ENCODE assay signal across 23 mouse cellular contexts in the genomic region with DNA sequence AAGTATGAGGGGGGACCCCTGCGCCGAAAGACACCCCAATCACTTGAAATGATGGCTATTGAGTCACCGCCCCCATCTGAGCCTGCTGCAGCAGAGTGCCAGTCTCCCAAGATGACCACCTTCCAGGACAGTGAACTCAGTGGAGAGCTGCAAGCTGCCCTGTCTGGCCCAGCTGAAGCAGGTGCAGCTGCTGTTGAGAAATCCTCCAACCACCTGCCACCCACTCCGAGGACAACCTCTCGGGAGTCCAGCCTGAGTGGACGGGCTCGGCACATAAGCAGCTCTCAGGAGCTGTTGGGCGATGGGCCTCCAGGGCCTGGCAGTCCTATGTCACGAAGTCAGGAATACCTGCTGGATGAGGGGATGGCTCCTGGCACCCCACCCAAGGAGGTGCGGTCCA. TPM values are rescaled to one million over a fixed set of nuclear protein-coding genes. Genes with fewer than 3 reads are reported as not detected.
DNase-seq lines count a peak whose midpoint lies in the region; ATAC-seq and TF ChIP-seq lines count a peak whose summit lies in the region.
"Had no signal": no experiment of that assay in that cellular context is flagged by ENCODE, and none has a peak within 500 bp of the region (broad histone marks: within the 10 kb centered on the region; RNA-seq: fewer than 3 reads in every experiment).

No protein-coding gene starts in this region.

- intact Hi-C loops in left cerebral cortex, adult 2 months (cut with DNase I) = no loop called here

- H3ac ChIP-seq in myocyte (ENCODE audit: control insufficient read depth, insufficient read length) = no peak overlapping the region

- no peaks in the 10 kb centered on the region for H3K9me3 ChIP-seq in E14TG2a.4 (ENCODE audit: low read length)
- H3K9me3 ChIP-seq: embryonic facial prominence, embryonic 10.5 days; embryonic facial prominence, embryonic 12.5 days; forebrain, embryonic 10.5 days; forebrain, embryonic 12.5 days; G1E had no signal

- ATAC-seq in erythroblast, adult 5-6 weeks (replicated peaks; ENCODE audit: low FRiP score, poor library complexity, severe bottlenecking) = no peak
- ATAC-seq: activated CD4-positive, CD25-positive, alpha-beta regulatory T cell, adult 4 months; forebrain, embryonic 14.5 days; forebrain, embryonic 16.5 days; Patski had no signal

- TF ChIP-seq CTCF in left cerebral cortex, adult 2 months (IDR thresholded peaks at IDR 0.05) = no peak
- no peak for TF ChIP-seq CTCF in E14TG2a.4 (conservative IDR thresholded peaks at IDR 0.05; ENCODE audit: low read length)

- TF ChIP-seq POLR2A in myocyte (IDR thresholded peaks at IDR 0.05; ENCODE audit: insufficient read length, low read depth) = no peak

- no peak overlapping the region for H3K4me2 ChIP-seq in myocyte (ENCODE audit: low read depth)
- H3K4me2 ChIP-seq: embryonic facial prominence, embryonic 12.5 days; forebrain, embryonic 12.5 days had no signal

- H3K36me3 ChIP-seq in E14TG2a.4 (ENCODE audit: insufficient read depth, low read length) (peaks cover 15% of the 10 kb centered on the region), myocyte (ENCODE audit: control insufficient read depth, insufficient read depth) (no peaks in the 10 kb centered on the region)

- peaks cover 60% of the 10 kb centered on the region for H3K4me1 ChIP-seq in E14TG2a.4 (replicated peaks; ENCODE audit: low read depth, low read length)

- peak overlapping the region; percentile 88; the same call in 1 of the 2 replicates for H3K27ac ChIP-seq in left cerebral cortex, adult 2 months
- H3K27ac ChIP-seq: embryonic facial prominence, embryonic 10.5 days; embryonic facial prominence, embryonic 12.5 days; forebrain, embryonic 10.5 days; forebrain, embryonic 12.5 days had no signal

- no peaks in the 10 kb centered on the region for H3K79me2 ChIP-seq in myocyte (ENCODE audit: control insufficient read depth, insufficient read depth)

- peaks cover 48% of the 10 kb centered on the region for H3K27me3 ChIP-seq in E14TG2a.4 (ENCODE audit: insufficient read depth, low read length)
- peaks cover 16% of the 10 kb centered on the region for H3K27me3 ChIP-seq in myocyte (ENCODE audit: control insufficient read depth, insufficient read depth, insufficient read length)
- H3K27me3 ChIP-seq: Patski had no signal

- no peak overlapping the region for H3K4me3 ChIP-seq in left cerebral cortex, adult 2 months
- H3K4me3 ChIP-seq in E14TG2a.4 (replicated peaks; ENCODE audit: low read length) (peak overlapping the region; percentile 64), myocyte (no peak overlapping the region)
- H3K4me3 ChIP-seq: embryonic facial prominence, embryonic 10.5 days; embryonic facial prominence, embryonic 12.5 days; erythroblast, embryonic 14.5 days; forebrain, embryonic 12.5 days had no signal

- DNase-seq in left cerebral cortex, adult 2 months (ENCODE audit: extremely low spot score in 1 of 2, low spot score in 2 of 2) = no peak
- DNase-seq in left cerebral cortex, adult 8-10 months (ENCODE audit: low spot score in 2 of 2) = no peak
- DNase-seq: adrenal gland, adult 8-10 months; adrenal gland, postnatal 14 days; adrenal gland, postnatal 36 days; cerebellum, adult 11-12 months; cerebellum, adult 2 months; cerebellum, adult 9-10 months; cerebellum, postnatal 10 days; cerebellum, postnatal 25 days had no signal

TF ChIP-seq in myocyte, 11 proteins besides CTCF, POLR2A, EP300 and RAD21:
- TF ChIP-seq E2F4 (IDR thresholded peaks at IDR 0.05; ENCODE audit: insufficient read depth) (no peak), MYOG (IDR thresholded peaks at IDR 0.05; ENCODE audit: control insufficient read depth in 1 of 3, insufficient read depth in 1 of 3, insufficient read length in 2 of 3, low read depth in 2 of 3) (peak in 2 of 3 experiments; percentile 40 to 55), MYOD1 (IDR thresholded peaks at IDR 0.05; ENCODE audit: control insufficient read depth in 1 of 3, insufficient read length in 2 of 3, low read depth in 2 of 3) (peak in 2 of 3 experiments; percentile 43 to 70), USF1 (IDR thresholded peaks at IDR 0.05; ENCODE audit: low read depth) (no peak)

RNA-seq across cellular contexts. Expression of gene Caskin1, which starts 15.7 kb away (rescaled TPM):
- 100 to 1,000 TPM; 134 to 144 TPM for total RNA-seq in left cerebral cortex, adult 2 months (2021)
- 100 to 1,000 TPM; 119 to 135 (median 127) TPM for total RNA-seq in left cerebral cortex, adult 8-10 months (2022)
- polyA plus RNA-seq in myocyte (2012; fragmentation: generic; extraction: Trizol) = 0.16 TPM
- not detected in 2 replicates for total RNA-seq in erythroblast, adult 5-6 weeks (2015; ENCODE audit: low replicate concordance)
- not detected in 2 replicates for total RNA-seq in erythroblast, adult 5-6 weeks (2017; ENCODE audit: low replicate concordance)
- polyA plus RNA-seq: erythroblast, embryonic 14.5 days; G1E had no signal

RNA-seq across cellular contexts. Expression of gene Traf7, which starts 23.7 kb away (rescaled TPM):
- 10 to 100 TPM; 81.3 to 85.3 TPM for total RNA-seq in left cerebral cortex, adult 2 months (2021)
- total RNA-seq in left cerebral cortex, adult 8-10 months (2022) = 10 to 100 TPM; 78.0 to 85.3 (median 83.4) TPM
- polyA plus RNA-seq in myocyte (2012; fragmentation: generic; extraction: Trizol) = 112 TPM
- total RNA-seq in erythroblast, adult 5-6 weeks (2015; ENCODE audit: low replicate concordance) = 11.9 and 13.2 TPM in 2 replicates
- total RNA-seq in erythroblast, adult 5-6 weeks (2017; ENCODE audit: low replicate concordance) = 24.2 and 45.2 TPM in 2 replicates

RNA-seq across cellular contexts. Expression of gene Mlst8, which starts 25.2 kb away (rescaled TPM):
- total RNA-seq in left cerebral cortex, adult 2 months (2021) = 10 to 100 TPM; 34.5 to 37.1 TPM
- total RNA-seq in left cerebral cortex, adult 8-10 months (2022) = 10 to 100 TPM; 29.2 to 39.0 (median 35.4) TPM
- 16.5 TPM for polyA plus RNA-seq in myocyte (2012; fragmentation: generic; extraction: Trizol)
- total RNA-seq in erythroblast, adult 5-6 weeks (2015; ENCODE audit: low replicate concordance) = 5.9 and 15.8 TPM in 2 replicates
- 5.5 and 8.2 TPM in 2 replicates for total RNA-seq in erythroblast, adult 5-6 weeks (2017; ENCODE audit: low replicate concordance)

RNA-seq across cellular contexts. Expression of gene Rab26, which starts 29.9 kb away (rescaled TPM):
- total RNA-seq in left cerebral cortex, adult 2 months (2021) = 10 to 100 TPM; 53.6 to 54.1 TPM
- 10 to 100 TPM; 41.3 to 54.4 (median 48.4) TPM for total RNA-seq in left cerebral cortex, adult 8-10 months (2022)
- 0.35 TPM for polyA plus RNA-seq in myocyte (2012; fragmentation: generic; extraction: Trizol)
- not detected in 2 replicates for total RNA-seq in erythroblast, adult 5-6 weeks (2015; ENCODE audit: low replicate concordance)
- total RNA-seq in erythroblast, adult 5-6 weeks (2017; ENCODE audit: low replicate concordance) = not detected in 2 replicates

RNA-seq across cellular contexts. Expression of gene Bricd5, which starts 30.4 kb away (rescaled TPM):
- total RNA-seq in left cerebral cortex, adult 2 months (2021) = 1 to 10 TPM; 1.7 to 1.9 TPM
- 1 to 10 TPM; 1.6 to 2.4 (median 1.8) TPM for total RNA-seq in left cerebral cortex, adult 8-10 months (2022)
- 0.53 TPM for polyA plus RNA-seq in myocyte (2012; fragmentation: generic; extraction: Trizol)
- total RNA-seq in erythroblast, adult 5-6 weeks (2015; ENCODE audit: low replicate concordance) = 1.7 TPM in 1 of 2 replicates, not detected in the other
- 1.1 TPM in 1 of 2 replicates, not detected in the other for total RNA-seq in erythroblast, adult 5-6 weeks (2017; ENCODE audit: low replicate concordance)
- total RNA-seq: adrenal gland, postnatal 14 days had no signal
- polyA plus RNA-seq: activated CD4-positive, CD25-positive, alpha-beta regulatory T cell, adult 4 months; embryonic facial prominence, embryonic 12.5 days; erythroblast, embryonic 14.5 days; forebrain, embryonic 12.5 days had no signal

Comparison
In these comparisons a context has a peak if more than half of its experiments do, and no peak if none do; other contexts are left out.
1. RNA of gene Caskin1, which starts 15.7 kb away (total RNA-seq): 134 to 144 TPM in left cerebral cortex, adult 2 months and 119 to 135 TPM in left cerebral cortex, adult 8-10 months; not detected in erythroblast, adult 5-6 weeks; every median in the first group is over 100 times any median in the second.